Comparison of ENCODE assay signal across 8 mouse cellular contexts in genomic region chr5:124249614-124250591, GRCm38 (mm10). TPM values are rescaled to one million over a fixed set of nuclear protein-coding genes. Genes with fewer than 3 reads are reported as not detected.
DNase-seq lines count a peak whose midpoint lies in the region; ATAC-seq and TF ChIP-seq lines count a peak whose summit lies in the region.

Gene Pitpnm2, minus strand, starts transcription at chr5:124249760.

- TF ChIP-seq POLR2A in spleen, adult 2 months (IDR thresholded peaks at IDR 0.05; ENCODE audit: low read depth, low read length), result no peak

- peak within 1 kb of the TSS; percentile 88 for H3K9ac ChIP-seq in kidney, embryonic 14.5 days (ENCODE audit: low read depth, low read length)

- H3K4me2 ChIP-seq in kidney, embryonic 14.5 days (replicated peaks; ENCODE audit: low read depth, low read length), result peak within 1 kb of the TSS; percentile 87

- H3K9me3 ChIP-seq in kidney, embryonic 14.5 days (ENCODE audit: control insufficient read depth, low read length), result no peaks in the 10 kb centered on the region

- peak within 1 kb of the TSS; percentile 49; the same call in 1 of the 2 replicates for H3K27ac ChIP-seq in kidney, embryonic 14.5 days (ENCODE audit: low read depth, low read length)
- no peak within 1 kb of the TSS for H3K27ac ChIP-seq in macrophage
- H3K27ac ChIP-seq in spleen, adult 2 months (ENCODE audit: insufficient read depth, low read length), result peak within 1 kb of the TSS; percentile 25; the same call in 1 of the 2 replicates

- 1% methylated on average over 62 of the region's 90 CpGs for WGBS in kidney, embryonic 14.5 days
- 4% methylated on average over 73 of the region's 90 CpGs for WGBS in macrophage (ENCODE audit: missing documents)
- 3% methylated on average over 88 of the region's 90 CpGs for WGBS in spleen, adult 2 months

- no peak for DNase-seq in kidney, adult 9 months
- DNase-seq in adrenal gland, postnatal 36 days, result peak; percentile 64 to 83
- DNase-seq in fibroblast of lung, adult 2 months (ENCODE audit: low read depth), result peak; percentile 35
- peak; percentile 62 to 72 for DNase-seq in heart, postnatal 10 days
- no peak for DNase-seq in left cerebral cortex, adult 8-10 months (ENCODE audit: low spot score in 2 of 2)
- peak in 1 of 2 experiments; percentile 52 for DNase-seq in spleen, adult 2 months (ENCODE audit: low read depth in 1 of 2, low spot score in 2 of 2)

- peak; percentile 67 for ATAC-seq in kidney, embryonic 14.5 days (ENCODE audit: low FRiP score, low TSS enrichment)

- H3K27me3 ChIP-seq in kidney, embryonic 14.5 days (ENCODE audit: control insufficient read depth, insufficient read depth, low read length), result no peaks in the 10 kb centered on the region
- H3K27me3 ChIP-seq in spleen, adult 2 months (ENCODE audit: control insufficient read depth, insufficient read depth, low read length), result no peaks in the 10 kb centered on the region

- TF ChIP-seq CTCF in spleen, adult 2 months (IDR thresholded peaks at IDR 0.05; ENCODE audit: extremely low read depth, insufficient read depth, insufficient read length, insufficient replicate concordance), result no peak

- intact Hi-C loops in heart, postnatal 10 days (cut with DNase I), result loop anchor here (2.0 kb wide), 2 partner anchors 35 to 87 kb away; no protein-coding TSS in a partner anchor

- H3K79me2 ChIP-seq in macrophage (ENCODE audit: inconsistent target), result no peaks in the 10 kb centered on the region

- peaks cover 12% of the 10 kb centered on the region for H3K4me1 ChIP-seq in kidney, embryonic 14.5 days (ENCODE audit: control insufficient read depth, insufficient read depth, low read length)
- peaks cover 4% of the 10 kb centered on the region; the same call in 1 of the 2 replicates for H3K4me1 ChIP-seq in spleen, adult 2 months (ENCODE audit: control insufficient read depth, insufficient read depth, insufficient read length)

- H3K36me3 ChIP-seq in kidney, embryonic 14.5 days (ENCODE audit: control insufficient read depth, insufficient read depth, low read length), result peaks cover 11% of the 10 kb centered on the region; the same call in 1 of the 2 replicates
- H3K36me3 ChIP-seq in macrophage (ENCODE audit: inconsistent target), result no peaks in the 10 kb centered on the region
- 0 out of 2 replicates have a peak, but pooled peaks cover 3% of the 10 kb centered on the region for H3K36me3 ChIP-seq in spleen, adult 2 months (ENCODE audit: control insufficient read depth, insufficient read depth, low read length)

- H3K4me3 ChIP-seq in kidney, embryonic 14.5 days (ENCODE audit: low read length), result peak within 1 kb of the TSS; percentile 53
- H3K4me3 ChIP-seq in macrophage (ENCODE audit: inconsistent target), result peak within 1 kb of the TSS; percentile 23; the same call in 1 of the 2 replicates
- peak within 1 kb of the TSS; percentile 74 for H3K4me3 ChIP-seq in spleen, adult 2 months (ENCODE audit: extremely low read depth, insufficient read depth, insufficient read length)

RNA-seq across cellular contexts. Expression of gene Pitpnm2, which starts in this region (rescaled TPM):
- polyA plus RNA-seq in kidney, embryonic 14.5 days (2014; fragmentation: Nextera tagmentation; extraction: Ambion mirVana), result 5.1 and 7.0 TPM in 2 replicates
- total RNA-seq in adrenal gland, postnatal 36 days (2021), result 10 to 100 TPM; 50.0 to 57.2 TPM
- 10 to 100 TPM; 54.2 to 58.3 TPM for total RNA-seq in heart, postnatal 10 days (2021)
- total RNA-seq in left cerebral cortex, adult 8-10 months (2022), result 100 to 1,000 TPM; 235 to 257 (median 249) TPM
- total RNA-seq in macrophage (2018; cell fraction: chromatin; rRNA removed), result 10 to 100 TPM in 2 of 26 experiments, 1 to 10 TPM in 17, under 1 TPM in 7; 0.18 to 11.5 (median 1.9) TPM
- 1 to 10 TPM in 4 of 26 experiments, under 1 TPM in 22; 0.11 to 2.6 (median 0.62) TPM for total RNA-seq in macrophage (2018; cell fraction: cytosol; rRNA removed)
- 1 to 10 TPM in 12 of 26 experiments, under 1 TPM in 14; 0.06 to 4.8 (median 0.90) TPM for total RNA-seq in macrophage (2018; cell fraction: nucleus; rRNA removed)
- polyA plus RNA-seq in macrophage (2018), result 0.12 to 2.2 TPM (median 1.9 TPM) in 3 replicates
- 65.8 and 97.5 TPM in 2 replicates for polyA plus RNA-seq in spleen, adult 2 months (2012; rRNA removed)

Comparison
In these comparisons a context has a peak if more than half of its experiments do, and no peak if none do; other contexts are left out.
1. H3K4me3 ChIP-seq: peak in every context shown above with its lines; median percentile 74 in spleen, adult 2 months; 53 in kidney, embryonic 14.5 days; 23 in macrophage.
2. DNase-seq: peak in adrenal gland, postnatal 36 days (2 of 2), fibroblast of lung, adult 2 months (single experiment) and heart, postnatal 10 days (2 of 2); none in kidney, adult 9 months (single experiment) and left cerebral cortex, adult 8-10 months (0 of 2).